Mouse (Mus musculus): ENCODE results near the gene Itpkb.

DNA sequence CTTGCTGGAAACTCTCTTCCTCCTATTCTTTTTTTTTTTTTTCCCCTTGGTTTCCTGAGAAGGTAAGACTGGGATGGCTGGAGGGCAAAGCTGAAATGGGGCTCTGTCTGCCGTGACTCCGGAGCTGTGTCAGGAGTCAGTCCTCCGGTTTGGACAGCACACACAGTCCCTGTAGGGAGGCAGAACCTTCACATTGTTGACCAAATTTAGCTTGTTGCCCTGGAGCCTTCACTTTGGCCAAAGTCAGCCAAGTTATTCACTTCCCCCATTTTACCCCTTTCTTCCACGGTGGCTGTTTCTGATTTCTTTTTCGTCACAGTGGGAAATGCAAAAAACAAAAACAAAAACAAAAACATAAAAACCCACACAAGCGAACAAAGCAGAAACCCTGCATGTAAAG, 18.0 kb upstream of the Itpkb start:
- TF ChIP-seq CTCF (IDR thresholded peaks at IDR 0.05; ENCODE audit: low read depth, low read length) (no peak), TAL1 (conservative IDR thresholded peaks at IDR 0.05; ENCODE audit: low read depth, low read length) (no peak), GATA1 (IDR thresholded peaks at IDR 0.05; ENCODE audit: borderline replicate concordance, low read length) (no peak)

Measured in G1E (cell line).